Mouse (Mus musculus) lung, embryonic 14.5 days (tissue): ENCODE results near the gene Spock3. TPM values are rescaled to one million over a fixed set of nuclear protein-coding genes. Genes with fewer than 3 reads are reported as not detected.

Source experiments
- ATAC-seq: fragments of 200-750 bp; cut with Nextera tagmentation; 2 replicates; pipeline ENCODE4 v1.8.0; 2017; ENCODE audit warnings: mild to moderate bottlenecking, moderate TSS enrichment, moderate library complexity; ENCODE audit not compliant: insufficient read depth
- DNase-seq: peaks from one replicate; pipeline ENCODE4 v3.0.0-alpha.2; 2015
- H3K27ac ChIP-seq: fragments of 300-500 bp; sonication (generic); 2 replicates; pipeline ENCODE4 v1.5.1; 2014; ENCODE audit warnings: low read depth, mild to moderate bottlenecking, moderate library complexity
- H3K27me3 ChIP-seq: fragments of 300-500 bp; sonication (generic); 2 replicates; pipeline ENCODE4 v1.6.1; 2014; ENCODE audit warnings: low read length, control low read depth; ENCODE audit not compliant: insufficient read depth
- H3K36me3 ChIP-seq: fragments of 300-500 bp; sonication (generic); 2 replicates; pipeline ENCODE4 v1.6.1; 2014; ENCODE audit warnings: control low read depth; ENCODE audit not compliant: insufficient read depth
- H3K4me1 ChIP-seq: fragments of 300-500 bp; sonication (generic); 2 replicates; pipeline ENCODE4 v1.6.1; 2014; ENCODE audit warnings: antibody characterized with exemption, control low read depth; ENCODE audit not compliant: insufficient read depth
- H3K4me2 ChIP-seq: fragments of 300-500 bp; sonication (generic); 2 replicates; pipeline ENCODE4 v1.6.1; 2014; ENCODE audit warnings: mild to moderate bottlenecking
- H3K4me3 ChIP-seq: fragments of 300-500 bp; sonication (generic); 2 replicates; pipeline ENCODE4 v1.5.1; 2014; ENCODE audit warnings: low read depth, low read length
- H3K9ac ChIP-seq: fragments of 300-500 bp; sonication (generic); 2 replicates; pipeline ENCODE4 v1.6.1; 2014
- H3K9me3 ChIP-seq: fragments of 300-500 bp; sonication (generic); 2 replicates; pipeline ENCODE4 v1.6.1; 2016; ENCODE audit warnings: low read depth, low read length, control low read depth
- CTCF ChIP-seq: IDR thresholded peaks from 2 replicates; pipeline ENCODE4 v1.5.1; 2016; ENCODE audit warnings: antibody characterized with exemption, low read depth
- WGBS: fragments of 180-500 bp; shearing (Covaris S2); extraction: QIAGEN DNeasy Blood & Tissue Kit; methylation state at CpG from one replicate; pipeline ENCODE4 v1.1.7; 2014; 5-methylcytosine and 5-hydroxymethylcytosine counted together
- polyA plus RNA-seq: library from polyadenylated mRNA; unstranded; fragments of >200 nt; fragmentation: Nextera tagmentation; extraction: Ambion mirVana; gene quantifications from 2 replicates; pipeline ENCODE4 v1.2.1, GENCODE M21; 2014

Spock3 gene
- polyA plus RNA-seq = 0.78 and 1.2 TPM in 2 replicates

DNA sequence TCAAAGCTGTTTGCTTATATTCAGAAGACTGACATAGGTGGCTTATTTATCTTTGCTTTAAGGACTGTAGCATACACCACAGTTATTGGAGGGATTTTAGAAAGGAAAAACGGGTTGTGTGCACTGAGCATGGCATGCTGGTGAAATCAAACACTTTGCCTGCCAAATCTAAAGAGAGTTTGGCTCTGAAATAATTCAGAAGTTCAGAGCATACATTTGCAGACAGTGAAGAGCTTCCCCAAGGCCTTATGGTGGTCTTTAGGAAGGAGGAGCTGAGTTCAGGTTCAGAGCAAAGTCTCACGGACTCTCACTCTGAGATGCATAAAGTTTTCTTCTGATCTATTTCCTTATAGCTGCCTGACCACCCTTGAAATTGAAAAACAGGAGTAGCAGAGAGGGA is at the start of gene Spock3:
Gene Spock3 (plus strand): TSS at position 301 of the 400 bp plus-strand sequence.
- TF ChIP-seq CTCF = no peak
- Histone ChIP-seq H3K9me3 (no peaks in the 10 kb centered on the region), H3K4me2 (peak within 1 kb of the TSS; percentile 95), H3K27me3 (peaks cover 6% of the 10 kb centered on the region), H3K4me3 (peak within 1 kb of the TSS; percentile 46), H3K9ac (peak within 1 kb of the TSS; percentile 23; the same call in 1 of the 2 replicates), H3K36me3 (no peaks in the 10 kb centered on the region), H3K27ac (no peak within 1 kb of the TSS), H3K4me1 (no peaks in the 10 kb centered on the region)
- DNase-seq (no peak), ATAC-seq (no peak)
- 31% methylated on average over 2 of the region's 2 CpGs for WGBS

DNA sequence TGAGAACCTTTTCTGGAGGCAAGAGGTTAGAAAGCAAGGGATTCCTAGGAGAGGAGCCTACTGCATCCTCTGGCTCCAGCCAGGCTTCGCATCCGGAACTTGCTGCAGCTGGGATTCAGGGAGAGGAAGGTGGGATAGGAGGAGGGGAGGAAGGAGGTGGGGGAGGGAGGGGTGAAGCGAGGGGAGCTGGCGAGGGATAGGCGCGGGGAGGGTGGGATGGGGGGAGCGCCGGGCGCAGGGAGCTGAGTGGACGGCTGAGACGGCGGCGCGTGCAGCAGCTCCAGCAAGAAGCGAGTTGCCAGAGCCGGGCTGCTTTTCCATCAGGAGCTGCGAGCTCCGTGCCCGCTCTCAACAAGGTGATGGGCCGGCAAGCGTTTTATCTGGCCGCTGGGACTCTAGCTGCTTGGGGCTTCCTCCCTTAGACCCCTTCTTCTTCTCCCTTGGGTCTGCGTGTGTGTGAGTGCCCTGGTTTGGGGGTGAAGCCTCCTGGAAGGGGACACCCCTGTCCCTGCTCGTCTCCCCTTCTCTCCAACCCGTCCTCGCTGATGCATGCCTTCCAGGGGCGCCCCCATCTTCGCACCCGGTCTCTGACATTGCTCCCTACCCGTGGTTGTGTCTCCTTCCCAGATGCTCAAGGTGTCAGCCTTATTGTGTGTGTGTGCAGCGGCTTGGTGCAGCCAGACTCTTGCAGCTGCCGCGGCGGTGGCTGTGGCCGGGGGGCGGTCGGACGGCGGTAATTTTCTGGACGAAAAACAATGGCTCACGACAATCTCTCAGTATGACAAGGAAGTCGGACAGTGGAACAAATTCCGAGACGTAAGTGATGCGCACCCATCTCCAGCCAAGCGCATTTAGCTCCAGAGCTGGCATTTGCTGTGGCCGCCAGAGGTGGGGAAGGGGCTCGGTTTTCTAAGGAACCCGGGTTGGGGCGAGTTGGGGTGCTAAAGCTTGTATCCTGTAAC is 645 bp downstream of the Spock3 start:
- no peaks in the 10 kb centered on the region for H3K4me1 ChIP-seq
- ATAC-seq = peak; percentile 90
- no peaks in the 10 kb centered on the region for H3K36me3 ChIP-seq
- WGBS = under 1% methylated on average over 50 of the region's 50 CpGs
- H3K4me3 ChIP-seq = peak overlapping the region; percentile 46
- peak; percentile 56 for DNase-seq
- H3K27me3 ChIP-seq = peaks cover 6% of the 10 kb centered on the region
- no peak overlapping the region for H3K27ac ChIP-seq
- peak overlapping the region; percentile 23; the same call in 1 of the 2 replicates for H3K9ac ChIP-seq
- TF ChIP-seq CTCF = no peak
- H3K4me2 ChIP-seq = peak overlapping the region; percentile 95
- H3K9me3 ChIP-seq = no peaks in the 10 kb centered on the region

DNA sequence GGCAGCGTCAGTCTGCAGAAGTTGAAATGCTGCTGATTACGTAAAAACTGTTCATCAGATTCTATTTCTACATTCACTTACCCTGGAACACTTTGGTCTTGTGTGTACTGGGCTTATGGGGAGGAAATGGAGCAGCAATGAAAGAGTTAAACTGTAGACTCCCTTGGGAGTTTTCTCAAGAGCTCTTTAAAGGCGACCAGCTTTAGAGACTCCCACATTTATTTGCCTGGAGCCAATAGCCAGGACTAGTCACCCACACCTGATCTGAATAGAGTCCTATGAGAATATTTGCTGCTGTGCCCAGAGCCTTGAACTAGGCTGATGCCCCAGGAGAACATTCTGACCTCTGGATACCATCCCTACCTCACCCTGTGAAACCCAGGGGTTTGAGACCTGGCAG is 1.7 kb downstream of the Spock3 start:
- Histone ChIP-seq H3K9ac (no peak overlapping the region), H3K36me3 (no peaks in the 10 kb centered on the region), H3K4me1 (no peaks in the 10 kb centered on the region), H3K4me3 (peak overlapping the region; percentile 46), H3K4me2 (peak overlapping the region; percentile 95), H3K27ac (no peak overlapping the region), H3K9me3 (no peaks in the 10 kb centered on the region), H3K27me3 (peaks cover 6% of the 10 kb centered on the region)
- ATAC-seq = peak; percentile 65; the same call in 1 of the 2 replicates
- WGBS = 8% methylated on average over 3 of the region's 3 CpGs
- TF ChIP-seq CTCF = no peak
- peak; percentile 23 for DNase-seq

DNA sequence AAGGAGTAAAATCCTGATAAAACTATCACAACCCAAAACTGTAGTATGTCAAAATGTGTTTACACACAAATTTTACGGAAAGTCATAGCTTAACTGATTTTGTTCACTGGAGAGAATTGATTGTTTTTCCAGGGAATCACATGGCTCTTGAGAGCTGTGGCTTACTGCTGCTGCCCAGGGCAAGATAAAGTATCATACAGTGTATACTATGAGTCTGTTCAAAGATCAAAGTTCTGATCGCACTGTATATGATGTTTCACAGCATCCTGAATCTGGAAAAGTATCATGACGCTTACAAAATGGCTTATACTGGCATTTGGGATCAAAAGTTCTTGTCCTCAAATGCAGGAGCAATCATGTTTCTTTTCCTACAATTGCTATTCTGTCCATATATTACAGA is 11.8 kb downstream of the Spock3 start:
- H3K9ac ChIP-seq = no peak overlapping the region
- TF ChIP-seq CTCF = no peak
- ATAC-seq = no peak
- no peak overlapping the region for H3K27ac ChIP-seq
- H3K4me3 ChIP-seq = no peak overlapping the region
- no peaks in the 10 kb centered on the region for H3K4me1 ChIP-seq
- 72% methylated on average over 3 of the region's 3 CpGs for WGBS
- H3K36me3 ChIP-seq = no peaks in the 10 kb centered on the region
- no peaks in the 10 kb centered on the region for H3K9me3 ChIP-seq
- no peak for DNase-seq
- H3K4me2 ChIP-seq = no peak overlapping the region
- H3K27me3 ChIP-seq = no peaks in the 10 kb centered on the region

DNA sequence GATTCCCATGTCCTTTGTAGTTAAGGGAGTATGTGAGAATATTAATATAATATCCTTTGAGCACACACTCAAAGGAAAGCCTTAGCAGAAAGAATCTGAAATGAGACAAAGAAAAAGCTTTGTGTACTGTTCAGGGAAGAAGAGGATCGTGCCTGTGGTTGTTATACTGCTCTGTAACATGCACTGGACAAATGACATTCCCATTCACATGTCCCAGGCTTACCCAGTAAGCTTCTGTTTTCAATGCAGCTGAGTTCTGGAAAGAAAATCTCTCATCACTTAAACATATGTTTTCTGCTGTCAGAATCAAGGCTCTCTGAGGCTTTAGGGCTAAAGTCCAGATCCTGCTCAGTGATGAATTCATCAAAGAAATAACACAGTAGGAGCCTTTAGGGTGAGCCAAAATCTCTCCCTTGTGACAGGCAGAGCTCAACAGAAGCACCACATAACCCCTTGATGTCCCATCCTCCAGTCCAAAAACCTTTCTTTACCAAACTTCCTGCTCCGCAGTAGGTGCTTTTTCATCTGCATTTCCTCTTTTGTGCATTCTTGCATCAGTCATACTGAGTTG is 19.1 kb downstream of the Spock3 start:
- Histone ChIP-seq H3K27ac (no peak overlapping the region), H3K4me3 (no peak overlapping the region), H3K4me1 (no peaks in the 10 kb centered on the region), H3K4me2 (no peak overlapping the region), H3K36me3 (no peaks in the 10 kb centered on the region), H3K27me3 (no peaks in the 10 kb centered on the region), H3K9ac (no peak overlapping the region), H3K9me3 (no peaks in the 10 kb centered on the region)
- no peak for TF ChIP-seq CTCF
- DNase-seq (no peak), ATAC-seq (no peak)
- 80% methylated on average over 2 of the region's 2 CpGs for WGBS

DNA sequence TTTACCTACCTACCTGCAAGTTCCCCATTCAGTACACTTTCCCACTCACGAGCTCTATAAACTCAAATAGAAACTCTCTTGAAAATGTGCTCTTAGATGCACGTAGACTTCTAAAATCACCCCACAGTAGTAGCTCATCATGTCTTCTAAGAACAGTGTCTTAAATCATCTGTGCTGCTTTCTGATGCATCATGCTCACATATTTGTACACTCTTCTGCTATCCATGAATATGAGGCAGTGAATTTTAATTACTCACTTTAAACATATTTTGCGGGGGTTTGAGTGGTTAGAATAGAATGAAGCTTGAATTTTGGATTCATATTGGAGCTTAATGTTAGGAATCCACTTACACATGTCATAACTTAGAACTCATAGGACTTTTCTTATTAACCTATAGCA is 138.2 kb downstream of the Spock3 start:
- H3K4me1 ChIP-seq = no peaks in the 10 kb centered on the region
- no peak for ATAC-seq
- 75% methylated on average over 3 of the region's 3 CpGs for WGBS

DNA sequence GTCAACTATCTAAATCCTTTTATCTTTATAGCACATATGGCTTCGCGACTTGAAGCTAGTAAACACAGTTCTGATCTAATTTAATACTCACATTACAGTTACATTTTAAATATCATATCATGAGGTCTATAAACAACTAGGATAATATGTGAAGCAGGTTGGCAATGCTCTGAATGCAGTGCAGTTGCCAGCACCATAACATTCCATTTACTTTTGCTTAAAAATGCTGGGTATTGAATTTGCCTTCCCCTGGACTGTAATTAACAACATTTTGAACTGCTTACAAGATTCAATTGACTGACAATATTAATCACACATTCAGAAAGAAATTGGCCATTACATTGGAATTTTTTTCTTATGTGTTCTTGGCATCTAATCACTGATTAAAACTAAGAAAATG is 147.4 kb downstream of the Spock3 start:
- no peaks in the 10 kb centered on the region for H3K4me1 ChIP-seq
- H3K9ac ChIP-seq = no peak overlapping the region
- DNase-seq (no peak), ATAC-seq (no peak)
- no peak overlapping the region for H3K27ac ChIP-seq
- no peaks in the 10 kb centered on the region for H3K36me3 ChIP-seq
- TF ChIP-seq CTCF = no peak
- no peaks in the 10 kb centered on the region for H3K9me3 ChIP-seq
- H3K27me3 ChIP-seq = no peaks in the 10 kb centered on the region
- 62% methylated on average over 2 of the region's 2 CpGs for WGBS
- H3K4me3 ChIP-seq = no peak overlapping the region
- H3K4me2 ChIP-seq = no peak overlapping the region

More for the DNA sequence above, 138.2 kb downstream of the Spock3 start:
- no peak for DNase-seq
- no peak overlapping the region for H3K4me3 ChIP-seq
- no peaks in the 10 kb centered on the region for H3K27me3 ChIP-seq
- no peak for TF ChIP-seq CTCF
- no peaks in the 10 kb centered on the region for H3K9me3 ChIP-seq
- H3K9ac ChIP-seq = no peak overlapping the region
- H3K4me2 ChIP-seq = no peak overlapping the region
- no peak overlapping the region for H3K27ac ChIP-seq
- no peaks in the 10 kb centered on the region for H3K36me3 ChIP-seq
